Mouse (Mus musculus) kidney, adult 18-20 months (tissue): ENCODE measurements around the gene Cd200r4.
"Not testable (repeated sequence)": the region's sequence is repeated elsewhere in the genome, so short reads cannot be mapped to it uniquely, and the experiment has no call there.

Experiments used
- DNase-seq: peaks from one replicate; pipeline ENCODE4 v3.0.0; 2021

Gene Cd200r4

GRCm38 (mm10) chr16:44811544-44811943, at the start of gene Cd200r4:
Gene Cd200r4, plus strand, starts transcription at chr16:44811733.
- no peak for DNase-seq

GRCm38 (mm10) chr16:44761811-44762210, 49.7 kb upstream of the Cd200r4 start:
- no peak for DNase-seq

GRCm38 (mm10) chr16:44765555-44766319, 45.8 kb upstream of the Cd200r4 start, which contains the start of gene Cd200r1:
Gene Cd200r1, plus strand, starts transcription at chr16:44765736.
- DNase-seq, result no peak

DNA sequence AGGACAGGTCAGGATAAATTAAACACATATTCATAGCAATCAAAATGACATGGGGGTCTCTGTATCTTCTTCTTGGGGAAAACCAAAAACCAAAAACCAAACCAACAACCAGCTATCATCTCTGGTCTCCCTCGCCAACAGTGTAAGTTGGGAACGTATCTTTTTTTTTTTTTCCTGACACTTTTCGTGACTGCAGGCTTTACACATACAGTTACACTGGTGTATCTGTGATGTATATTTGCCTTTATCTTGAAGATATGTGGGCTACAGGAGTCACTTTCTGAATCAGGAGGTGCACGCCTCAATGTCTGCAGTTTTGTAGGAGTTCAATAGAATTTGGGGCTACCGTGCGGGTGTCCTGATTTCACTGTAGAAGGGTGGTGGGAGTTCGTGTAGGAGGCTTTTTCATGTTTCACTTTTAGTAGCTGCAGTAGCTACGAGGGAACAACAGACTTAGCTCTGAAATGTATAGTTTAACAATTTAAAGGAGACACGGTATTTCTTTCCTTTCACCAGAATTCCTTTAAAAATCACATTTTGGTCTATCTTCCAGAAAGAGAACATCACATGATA, 45.1 kb upstream of the Cd200r4 start:
- no peak for DNase-seq

- DNase-seq, result no peak
Measured at GRCm38 (mm10) chr16:44767506-44767905, 44.0 kb upstream of the Cd200r4 start.

DNA sequence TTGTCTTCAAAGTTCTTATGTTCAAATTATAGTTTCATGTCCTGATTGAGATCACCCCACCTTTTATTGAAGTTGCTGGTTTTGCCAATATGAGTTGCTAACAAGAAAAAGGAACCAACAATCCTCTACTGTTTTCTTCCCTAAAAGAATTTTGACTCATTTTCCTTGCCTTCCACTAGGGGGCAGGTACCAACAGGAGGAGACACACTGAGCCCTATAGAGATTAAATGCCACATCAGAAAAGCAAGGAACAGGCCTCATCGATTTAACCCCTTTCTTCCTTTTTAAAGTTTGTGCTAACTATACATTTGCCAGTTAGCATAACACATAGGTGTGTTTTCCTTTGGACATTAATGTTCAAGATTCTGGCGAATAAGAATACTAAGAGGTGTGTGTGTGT, 43.6 kb upstream of the Cd200r4 start:
- no peak for DNase-seq

GRCm38 (mm10) chr16:44772577-44772976, 39.0 kb upstream of the Cd200r4 start:
- no peak for DNase-seq

DNA sequence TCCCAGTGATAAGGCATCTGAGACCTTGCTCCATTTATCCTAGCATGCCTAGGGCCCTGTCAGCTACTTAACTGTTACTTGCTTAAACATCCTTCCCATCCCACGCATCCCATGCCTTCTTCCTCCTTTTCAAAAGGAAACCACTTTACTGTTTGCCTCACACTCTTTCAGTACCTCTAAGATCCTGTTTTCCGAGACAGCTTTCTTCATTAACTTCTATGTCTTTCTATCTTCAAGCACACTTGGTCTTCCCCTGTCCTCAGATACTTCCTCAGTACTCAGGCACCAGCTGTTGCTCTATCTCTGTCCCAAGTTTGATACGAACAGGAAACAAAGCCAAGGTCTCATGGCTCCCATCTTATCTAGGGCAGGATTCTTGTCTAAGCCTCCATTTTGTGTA, 37.9 kb upstream of the Cd200r4 start:
- no peak for DNase-seq

DNA sequence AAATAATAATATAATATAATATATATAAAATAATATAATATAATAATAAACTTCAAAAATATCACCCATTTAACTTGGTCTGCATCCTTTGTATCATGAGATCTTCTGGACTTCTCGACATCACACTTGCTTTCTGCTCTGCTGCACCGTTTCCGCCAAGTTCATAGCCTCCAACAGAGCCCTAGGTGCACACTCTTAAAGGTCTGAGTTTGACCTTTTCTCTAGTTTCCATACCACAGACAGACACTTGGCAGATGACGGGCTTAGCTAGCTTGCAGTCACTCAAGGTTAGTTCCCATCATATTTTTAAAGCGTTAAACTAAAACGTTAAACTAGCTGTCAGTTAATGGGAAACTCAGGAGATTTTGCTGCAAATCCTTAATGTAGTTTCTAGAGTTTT, 37.3 kb upstream of the Cd200r4 start:
- DNase-seq, result no peak

GRCm38 (mm10) chr16:44778538-44779147, 32.9 kb upstream of the Cd200r4 start:
- no peak for DNase-seq

DNA sequence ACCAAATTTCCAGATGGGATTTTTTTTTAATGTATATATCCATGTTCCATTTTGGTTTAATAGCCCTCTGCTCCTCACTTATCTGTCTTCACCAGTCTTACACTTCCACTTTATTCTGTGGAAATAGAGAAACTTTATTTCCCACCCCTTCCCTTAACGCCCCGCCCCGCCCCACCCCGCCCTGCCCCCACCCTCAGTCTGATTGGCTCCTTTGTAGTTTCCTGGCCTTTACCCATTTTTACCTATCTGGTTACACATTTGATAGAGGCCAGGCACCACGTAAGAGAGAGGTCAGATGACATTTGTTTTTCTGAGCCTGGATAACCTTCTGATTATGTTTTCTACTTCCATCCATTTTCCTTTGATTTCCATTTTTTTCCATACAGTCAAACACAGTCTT, 32.0 kb upstream of the Cd200r4 start:
- no peak for DNase-seq

DNA sequence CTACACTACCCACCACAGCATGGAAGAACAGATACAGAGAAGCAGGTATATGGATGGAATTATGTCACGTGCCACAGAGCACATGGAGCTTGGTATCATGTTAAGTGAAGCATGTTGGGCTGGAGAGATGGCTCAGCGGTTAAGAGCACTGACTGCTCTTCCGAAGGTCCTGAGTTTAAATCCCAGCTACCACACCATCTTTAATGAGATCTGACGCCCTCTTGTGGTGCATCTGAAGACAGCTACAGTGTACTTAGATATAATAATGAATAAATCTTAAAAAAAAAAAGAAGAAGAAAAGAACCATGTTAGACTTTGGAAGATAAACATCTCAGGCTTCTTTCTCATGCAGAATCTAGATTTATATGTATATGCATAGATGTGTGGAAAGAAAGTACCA, 30.8 kb upstream of the Cd200r4 start:
- DNase-seq, result no peak

- DNase-seq, result no peak
Measured at GRCm38 (mm10) chr16:44786934-44787333, 24.6 kb upstream of the Cd200r4 start.

DNA sequence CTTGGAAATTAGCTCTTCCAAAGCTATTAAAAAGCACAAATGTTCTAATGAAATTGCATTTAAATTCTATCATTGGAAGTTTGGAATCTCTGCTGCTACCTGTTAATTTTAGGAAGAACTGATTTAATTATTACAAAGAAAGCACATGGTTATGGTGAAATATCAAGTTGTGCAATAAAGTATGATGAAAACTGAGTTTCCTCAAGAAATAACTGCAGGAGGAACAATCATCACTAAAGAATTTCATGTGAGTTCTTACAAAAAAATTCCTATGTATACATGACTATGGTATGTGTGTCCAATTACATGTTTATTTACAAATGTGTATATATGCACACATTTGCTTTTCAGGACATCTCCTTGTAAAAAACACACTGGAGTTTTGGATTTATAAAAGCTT, 17.1 kb upstream of the Cd200r4 start:
- no peak for DNase-seq

- DNase-seq, result no peak
Measured at GRCm38 (mm10) chr16:44805976-44806375, 5.6 kb upstream of the Cd200r4 start.

DNA sequence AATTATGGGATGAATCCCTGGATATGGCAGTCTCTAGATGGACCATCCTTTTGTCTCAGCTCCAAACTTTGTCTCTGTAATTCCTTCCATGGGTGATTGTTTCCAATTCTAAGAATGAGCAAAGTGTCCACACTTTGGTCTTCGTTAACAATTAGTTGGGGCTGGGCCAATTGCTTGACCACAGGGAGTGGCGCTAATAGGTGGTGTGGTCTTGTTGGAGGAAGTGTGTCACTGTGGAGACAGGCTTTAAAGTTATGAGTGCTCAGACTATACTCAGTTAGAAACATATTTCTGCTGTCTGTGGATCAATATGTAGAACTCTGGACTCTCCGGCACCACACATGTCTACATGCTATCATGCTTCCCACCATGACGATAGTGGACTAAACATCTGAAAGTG, 1.3 kb upstream of the Cd200r4 start:
- DNase-seq, result not testable (repeated sequence)

- DNase-seq, result no peak
Measured at GRCm38 (mm10) chr16:44812468-44813065, 1.0 kb downstream of the Cd200r4 start.

GRCm38 (mm10) chr16:44818010-44818409, 6.5 kb downstream of the Cd200r4 start:
- DNase-seq, result no peak

GRCm38 (mm10) chr16:44820545-44820944, 9.0 kb downstream of the Cd200r4 start:
- no peak for DNase-seq

DNA sequence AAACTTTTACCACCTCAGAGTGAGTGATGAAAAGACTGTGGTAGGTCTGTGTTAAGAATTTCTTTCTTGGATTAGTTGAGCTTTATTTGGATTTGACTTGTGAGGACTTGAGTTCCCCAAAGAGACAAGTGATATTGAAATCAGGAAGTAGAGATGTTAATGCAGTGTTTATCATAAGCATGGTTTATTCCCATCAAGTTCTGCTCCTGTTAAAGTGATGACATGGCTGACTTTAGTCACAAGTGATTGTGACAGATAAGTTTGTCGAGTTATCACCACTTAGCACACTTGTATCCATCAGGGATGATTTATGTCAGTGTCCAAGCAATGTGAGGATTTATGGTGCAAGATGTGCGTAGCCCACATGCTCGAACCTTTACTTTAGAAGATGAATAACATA, 20.8 kb downstream of the Cd200r4 start:
- DNase-seq, result no peak

GRCm38 (mm10) chr16:44833189-44833588, 21.7 kb downstream of the Cd200r4 start:
- DNase-seq, result not testable (repeated sequence)

- DNase-seq, result no peak
Measured at GRCm38 (mm10) chr16:44866797-44867196, 55.3 kb downstream of the Cd200r4 start, which contains the start of gene Cd200r2. Gene Cd200r2, plus strand, starts transcription at chr16:44867097.

GRCm38 (mm10) chr16:44875178-44875577, 63.6 kb downstream of the Cd200r4 start:
- DNase-seq, result no peak

DNA sequence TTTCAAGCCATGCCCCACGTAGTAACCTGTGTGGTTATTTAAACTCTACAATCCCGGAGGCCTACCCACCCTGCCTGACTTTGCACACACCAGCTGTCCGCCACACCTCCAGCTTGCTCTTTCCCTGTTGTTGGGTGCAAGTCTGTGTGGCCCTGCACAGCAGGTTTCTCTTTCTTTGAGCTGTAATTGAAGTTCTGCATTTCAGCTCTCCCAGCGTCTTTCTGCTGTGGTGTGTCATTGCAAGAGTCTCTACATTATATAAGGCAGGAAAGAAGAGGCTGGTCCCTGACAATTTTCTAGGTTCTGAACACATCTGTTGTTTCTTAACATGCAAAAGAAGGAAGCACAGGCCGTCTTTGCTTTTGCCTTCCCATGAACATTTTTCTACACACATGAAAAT, 65.1 kb downstream of the Cd200r4 start:
- DNase-seq, result no peak
